Mouse (Mus musculus): ENCODE data around the gene Iqcf3. TPM values are rescaled to one million over a fixed set of nuclear protein-coding genes. Genes with fewer than 3 reads are reported as not detected.

Gene Iqcf3
- total RNA-seq, 1 experiment = not detected

- Histone ChIP-seq H3K9me3 (ENCODE audit: control insufficient read depth, insufficient read depth, low read depth, low read length) (no peaks in the 10 kb centered on the region), H3K4me1 (ENCODE audit: control insufficient read depth in 2 of 2, insufficient read depth in 2 of 2, low read length in 2 of 2, poor library complexity in 1 of 2) (no peaks in the 10 kb centered on the region), H3K4me3 (ENCODE audit: insufficient read depth in 1 of 2, low read depth in 1 of 2, low read length in 2 of 2, poor library complexity in 1 of 2, severe bottlenecking in 1 of 2) (no peak overlapping the region), H3K27ac (ENCODE audit: insufficient read depth, low read depth, low read length, poor library complexity, severe bottlenecking) (no peak overlapping the region), H3K9ac (ENCODE audit: insufficient read depth, low read depth, low read length, poor library complexity, severe bottlenecking) (no peak overlapping the region), H3K36me3 (ENCODE audit: control insufficient read depth, insufficient read depth, low read length, poor library complexity, severe bottlenecking) (no peaks in the 10 kb centered on the region)
- no peak for DNase-seq (ENCODE audit: low read depth, low spot score)
- in situ Hi-C loops (cut with MboI; ENCODE audit: low sequenced_read_pairs in 2 of 2, unreplicated experiment in 2 of 2) = no loop called here
- no peak for TF ChIP-seq HCFC1 (IDR thresholded peaks at IDR 0.05; ENCODE audit: borderline replicate concordance, insufficient read depth, low read length)
- TF ChIP-seq ZC3H11A (IDR thresholded peaks at IDR 0.05; ENCODE audit: borderline replicate concordance, low read depth, low read length) = no peak
- no peak for TF ChIP-seq CHD2 (IDR thresholded peaks at IDR 0.05; ENCODE audit: low read depth, low read length)
- no peak for TF ChIP-seq ZNF384 (IDR thresholded peaks at IDR 0.05; ENCODE audit: low read depth, low read length)
- no peak for TF ChIP-seq MAFK (IDR thresholded peaks at IDR 0.05; ENCODE audit: insufficient read depth, low read depth, low read length)
Measured at GRCm38 (mm10) chr9:106534975-106535374, 26.5 kb downstream of the Iqcf3 start.

GRCm38 (mm10) chr9:106534296-106534695 lies 27.1 kb downstream of the Iqcf3 start:
- Histone ChIP-seq H3K36me3 (ENCODE audit: control insufficient read depth, insufficient read depth, low read length, poor library complexity, severe bottlenecking) (no peaks in the 10 kb centered on the region), H3K9me3 (ENCODE audit: control insufficient read depth, insufficient read depth, low read depth, low read length) (no peaks in the 10 kb centered on the region), H3K9ac (ENCODE audit: insufficient read depth, low read depth, low read length, poor library complexity, severe bottlenecking) (no peak overlapping the region), H3K27ac (ENCODE audit: insufficient read depth, low read depth, low read length, poor library complexity, severe bottlenecking) (no peak overlapping the region), H3K4me3 (ENCODE audit: insufficient read depth in 1 of 2, low read depth in 1 of 2, low read length in 2 of 2, poor library complexity in 1 of 2, severe bottlenecking in 1 of 2) (no peak overlapping the region), H3K4me1 (ENCODE audit: control insufficient read depth in 2 of 2, insufficient read depth in 2 of 2, low read length in 2 of 2, poor library complexity in 1 of 2) (no peaks in the 10 kb centered on the region)
- TF ChIP-seq HCFC1 (IDR thresholded peaks at IDR 0.05; ENCODE audit: borderline replicate concordance, insufficient read depth, low read length) (no peak), CHD2 (IDR thresholded peaks at IDR 0.05; ENCODE audit: low read depth, low read length) (no peak), MAFK (IDR thresholded peaks at IDR 0.05; ENCODE audit: insufficient read depth, low read depth, low read length) (no peak), ZNF384 (IDR thresholded peaks at IDR 0.05; ENCODE audit: low read depth, low read length) (no peak), ZC3H11A (IDR thresholded peaks at IDR 0.05; ENCODE audit: borderline replicate concordance, low read depth, low read length) (no peak)
- in situ Hi-C loops (cut with MboI; ENCODE audit: low sequenced_read_pairs in 2 of 2, unreplicated experiment in 2 of 2) = no loop called here
- no peak for DNase-seq (ENCODE audit: low read depth, low spot score)

GRCm38 (mm10) chr9:106531833-106532232 lies 29.6 kb downstream of the Iqcf3 start:
- in situ Hi-C loops (cut with MboI; ENCODE audit: low sequenced_read_pairs in 2 of 2, unreplicated experiment in 2 of 2) = no loop called here
- no peak overlapping the region for H3K9ac ChIP-seq (ENCODE audit: insufficient read depth, low read depth, low read length, poor library complexity, severe bottlenecking)
- DNase-seq (ENCODE audit: low read depth, low spot score) = peak; percentile 59
- no peak overlapping the region for H3K27ac ChIP-seq (ENCODE audit: insufficient read depth, low read depth, low read length, poor library complexity, severe bottlenecking)
- TF ChIP-seq CHD2 (IDR thresholded peaks at IDR 0.05; ENCODE audit: low read depth, low read length) = no peak
- TF ChIP-seq ZC3H11A (IDR thresholded peaks at IDR 0.05; ENCODE audit: borderline replicate concordance, low read depth, low read length) = peak; percentile 88
- peak; percentile 32; the same call in 1 of the 2 replicates for TF ChIP-seq ZNF384 (IDR thresholded peaks at IDR 0.05; ENCODE audit: low read depth, low read length)
- H3K4me3 ChIP-seq (ENCODE audit: insufficient read depth in 1 of 2, low read depth in 1 of 2, low read length in 2 of 2, poor library complexity in 1 of 2, severe bottlenecking in 1 of 2) = no peak overlapping the region
- H3K4me1 ChIP-seq (ENCODE audit: control insufficient read depth in 2 of 2, insufficient read depth in 2 of 2, low read length in 2 of 2, poor library complexity in 1 of 2) = no peaks in the 10 kb centered on the region
- H3K36me3 ChIP-seq (ENCODE audit: control insufficient read depth, insufficient read depth, low read length, poor library complexity, severe bottlenecking) = no peaks in the 10 kb centered on the region
- no peaks in the 10 kb centered on the region for H3K9me3 ChIP-seq (ENCODE audit: control insufficient read depth, insufficient read depth, low read depth, low read length)

- Histone ChIP-seq H3K27ac (ENCODE audit: insufficient read depth, low read depth, low read length, poor library complexity, severe bottlenecking) (no peak overlapping the region), H3K9ac (ENCODE audit: insufficient read depth, low read depth, low read length, poor library complexity, severe bottlenecking) (no peak overlapping the region), H3K4me1 (ENCODE audit: control insufficient read depth in 2 of 2, insufficient read depth in 2 of 2, low read length in 2 of 2, poor library complexity in 1 of 2) (peaks cover 0 to 2% of the 10 kb centered on the region in 2 experiments; a peak in 1 of 4 replicates), H3K9me3 (ENCODE audit: control insufficient read depth, insufficient read depth, low read depth, low read length) (no peaks in the 10 kb centered on the region), H3K4me3 (ENCODE audit: insufficient read depth in 1 of 2, low read depth in 1 of 2, low read length in 2 of 2, poor library complexity in 1 of 2, severe bottlenecking in 1 of 2) (no peak overlapping the region), H3K36me3 (ENCODE audit: control insufficient read depth, insufficient read depth, low read length, poor library complexity, severe bottlenecking) (no peaks in the 10 kb centered on the region)
- DNase-seq (ENCODE audit: low read depth, low spot score) = no peak
- TF ChIP-seq HCFC1 (IDR thresholded peaks at IDR 0.05; ENCODE audit: borderline replicate concordance, insufficient read depth, low read length) (no peak), ZNF384 (IDR thresholded peaks at IDR 0.05; ENCODE audit: low read depth, low read length) (no peak), CHD2 (IDR thresholded peaks at IDR 0.05; ENCODE audit: low read depth, low read length) (no peak), MAFK (IDR thresholded peaks at IDR 0.05; ENCODE audit: insufficient read depth, low read depth, low read length) (no peak), ZC3H11A (IDR thresholded peaks at IDR 0.05; ENCODE audit: borderline replicate concordance, low read depth, low read length) (no peak)
- in situ Hi-C loops (cut with MboI; ENCODE audit: low sequenced_read_pairs in 2 of 2, unreplicated experiment in 2 of 2) = no loop called here
Measured at GRCm38 (mm10) chr9:106519909-106520308, 41.5 kb downstream of the Iqcf3 start.

GRCm38 (mm10) chr9:106519433-106519832 lies 42.0 kb downstream of the Iqcf3 start:
- in situ Hi-C loops (cut with MboI; ENCODE audit: low sequenced_read_pairs in 2 of 2, unreplicated experiment in 2 of 2) = no loop called here
- peaks cover 0 to 2% of the 10 kb centered on the region in 2 experiments; a peak in 1 of 4 replicates for H3K4me1 ChIP-seq (ENCODE audit: control insufficient read depth in 2 of 2, insufficient read depth in 2 of 2, low read length in 2 of 2, poor library complexity in 1 of 2)
- no peaks in the 10 kb centered on the region for H3K9me3 ChIP-seq (ENCODE audit: control insufficient read depth, insufficient read depth, low read depth, low read length)

More at GRCm38 (mm10) chr9:106519433-106519832, 42.0 kb downstream of the Iqcf3 start:
- Histone ChIP-seq H3K36me3 (ENCODE audit: control insufficient read depth, insufficient read depth, low read length, poor library complexity, severe bottlenecking) (no peaks in the 10 kb centered on the region), H3K4me3 (ENCODE audit: insufficient read depth in 1 of 2, low read depth in 1 of 2, low read length in 2 of 2, poor library complexity in 1 of 2, severe bottlenecking in 1 of 2) (no peak overlapping the region), H3K9ac (ENCODE audit: insufficient read depth, low read depth, low read length, poor library complexity, severe bottlenecking) (no peak overlapping the region), H3K27ac (ENCODE audit: insufficient read depth, low read depth, low read length, poor library complexity, severe bottlenecking) (no peak overlapping the region)
- TF ChIP-seq MAFK (IDR thresholded peaks at IDR 0.05; ENCODE audit: insufficient read depth, low read depth, low read length) = no peak
- no peak for TF ChIP-seq HCFC1 (IDR thresholded peaks at IDR 0.05; ENCODE audit: borderline replicate concordance, insufficient read depth, low read length)
- no peak for TF ChIP-seq ZNF384 (IDR thresholded peaks at IDR 0.05; ENCODE audit: low read depth, low read length)
- TF ChIP-seq CHD2 (IDR thresholded peaks at IDR 0.05; ENCODE audit: low read depth, low read length) = no peak
- TF ChIP-seq ZC3H11A (IDR thresholded peaks at IDR 0.05; ENCODE audit: borderline replicate concordance, low read depth, low read length) = no peak
- DNase-seq (ENCODE audit: low read depth, low spot score) = no peak
